19 mouse cellular contexts compared by ENCODE assay signal in genomic region chr10:44936976-44937500, GRCm38 (mm10).
DNase-seq lines count a peak whose midpoint lies in the region.
"Had no signal": no experiment of that assay in that cellular context is flagged by ENCODE, and none has a peak within 500 bp of the region (broad histone marks: within the 10 kb centered on the region; RNA-seq: fewer than 3 reads in every experiment).

No protein-coding gene starts in this region.

- peak; percentile 11 for DNase-seq in lung, postnatal 36 days
- DNase-seq in lung, postnatal 14 days: no peak
- peak; percentile 31 for DNase-seq in fat pad, adult 2 months (ENCODE audit: extremely low read depth, low read depth, low spot score)
- DNase-seq in retina, embryonic 14.5 days (ENCODE audit: low spot score): peak; percentile 80
- DNase-seq in adrenal gland, postnatal 10 days: no peak
- no peak for DNase-seq in adrenal gland, adult (ENCODE audit: inconsistent age in 2 of 2, low spot score in 1 of 2)
- no peak for DNase-seq in adrenal gland, adult 18-20 months (ENCODE audit: low spot score in 2 of 2)
- DNase-seq: adrenal gland, adult 2 months; adrenal gland, postnatal 14 days; adrenal gland, postnatal 36 days; B cell, adult 2 months; cerebellum, adult 11 months; cerebellum, adult 18-20 months; cerebellum, adult 8-10 months; cerebellum, adult 9-11 months; cerebellum, postnatal 14 days; cerebellum, postnatal 36 days; embryo, embryonic 11 days; forebrain, postnatal 0 days had no signal

Comparison
In these comparisons a context has a peak if more than half of its experiments do, and no peak if none do; other contexts are left out.
1. DNase-seq: peak in lung, postnatal 36 days (single experiment), fat pad, adult 2 months (single experiment) and retina, embryonic 14.5 days (single experiment); none in lung, postnatal 14 days (single experiment), adrenal gland, postnatal 10 days (single experiment), adrenal gland, adult (0 of 2) and adrenal gland, adult 18-20 months (0 of 2).